Mouse (Mus musculus) T-cell, adult 2 months (primary cell): Measurements from ENCODE around the gene Krtap6-1.
"Not testable (repeated sequence)": the region's sequence is repeated elsewhere in the genome, so short reads cannot be mapped to it uniquely, and the experiment has no call there.

Experiments used
- DNase-seq: peaks from one replicate; pipeline ENCODE4 v3.0.0; 2022; ENCODE audit warnings: low spot score

The Krtap6-1 gene

GRCm38 (mm10) chr16:89031399-89031798 lies at the start of gene Krtap6-1:
Gene Krtap6-1, plus strand, starts transcription at chr16:89031699.
- DNase-seq, result not testable (repeated sequence)

GRCm38 (mm10) chr16:89010659-89011058 lies 20.8 kb upstream of the Krtap6-1 start, which contains the start of gene Krtap22-2:
Gene Krtap22-2, minus strand, starts transcription at chr16:89010759.
- DNase-seq, result no peak

DNA sequence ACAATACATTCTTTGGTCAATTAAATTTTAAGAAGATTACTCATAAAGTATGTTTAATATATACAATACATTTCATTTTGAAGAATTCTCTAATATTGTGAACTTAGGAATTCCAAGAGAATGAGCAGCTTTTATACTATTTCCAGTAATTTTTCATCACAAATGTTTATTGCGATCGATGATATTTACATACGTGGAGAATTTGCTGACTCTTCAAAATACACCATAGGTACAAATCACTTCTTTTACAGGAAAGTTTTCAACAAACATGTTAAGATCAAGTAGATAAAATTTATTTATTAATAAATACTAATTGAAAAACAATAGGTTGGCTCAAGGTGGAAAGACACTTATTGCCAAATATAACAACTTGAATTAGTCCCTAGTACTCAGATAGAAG lies 17.5 kb upstream of the Krtap6-1 start:
- no peak for DNase-seq

GRCm38 (mm10) chr16:89014984-89015383 lies 16.5 kb upstream of the Krtap6-1 start, which contains the start of gene Gm10229:
Gene Gm10229, plus strand, starts transcription at chr16:89015284.
- not testable (repeated sequence) for DNase-seq

GRCm38 (mm10) chr16:89041372-89041771 lies 9.9 kb downstream of the Krtap6-1 start, which contains the start of gene Gm10228:
Gene Gm10228, minus strand, starts transcription at chr16:89041472.
- not testable (repeated sequence) for DNase-seq

DNA sequence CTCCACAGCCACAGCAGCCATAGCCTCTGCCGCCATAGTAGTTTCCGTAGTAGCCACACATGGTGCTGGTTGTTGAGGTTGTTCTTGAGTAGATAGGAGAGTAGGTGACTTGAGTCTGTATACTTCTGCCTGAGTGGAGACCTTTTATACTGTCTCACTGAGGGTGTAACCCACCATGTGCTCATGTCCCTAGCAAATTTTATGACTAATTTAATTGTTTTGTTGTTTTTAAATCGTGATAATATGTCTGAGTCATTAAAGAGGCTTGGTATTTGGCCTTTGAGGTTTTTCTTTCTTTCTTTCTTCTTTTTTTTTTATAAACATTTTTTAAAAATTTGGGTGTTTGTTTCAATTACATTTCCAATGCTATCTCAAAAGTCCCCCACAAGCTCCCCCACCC lies 16.3 kb downstream of the Krtap6-1 start, which contains the start of gene Krtap6-5:
Gene Krtap6-5 (minus strand): TSS at position 101 of the 400 bp plus-strand sequence.
- no peak for DNase-seq

DNA sequence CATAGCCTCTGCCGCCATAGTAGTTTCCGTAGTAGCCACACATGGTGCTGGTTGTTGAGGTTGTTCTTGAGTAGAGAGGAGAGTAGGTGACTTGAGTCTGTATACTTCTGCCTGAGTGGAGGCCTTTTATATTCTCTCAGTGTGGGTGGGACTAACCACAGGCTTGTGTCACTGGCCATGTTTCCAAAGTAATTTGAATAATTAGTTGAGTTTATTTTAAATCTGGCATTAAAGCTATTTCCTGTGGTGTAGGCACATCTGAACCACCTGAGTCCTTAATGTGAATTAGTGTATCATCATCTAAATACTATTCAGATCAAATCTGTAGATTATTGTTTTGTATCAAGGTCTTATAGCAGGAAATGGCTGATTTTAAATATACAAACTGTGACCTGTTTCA lies 32.4 kb downstream of the Krtap6-1 start, which contains the start of gene 1110025L11Rik:
Gene 1110025L11Rik (minus strand): TSS at position 101 of the 400 bp plus-strand sequence.
- DNase-seq, result not testable (repeated sequence)

DNA sequence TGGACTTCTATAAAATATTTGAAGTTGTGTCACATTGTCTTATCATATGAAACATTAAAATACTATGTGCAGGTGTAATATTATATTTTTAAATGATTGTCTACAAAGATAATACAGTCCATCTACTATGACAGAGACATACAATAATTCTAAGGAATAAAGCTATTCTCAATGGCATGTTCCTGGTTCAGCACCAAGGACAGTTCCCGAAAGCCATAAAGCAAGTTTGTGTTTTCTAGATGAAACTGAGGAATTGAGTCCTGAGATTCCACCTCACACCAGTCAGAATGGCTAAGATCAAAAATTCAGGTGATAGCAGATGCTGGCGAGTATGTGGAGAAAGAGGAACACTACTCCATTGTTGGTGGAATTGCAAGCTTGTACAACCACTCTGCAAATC lies 39.5 kb downstream of the Krtap6-1 start:
- not testable (repeated sequence) for DNase-seq
